Mouse (Mus musculus): ENCODE data around the gene Trim67. TPM values are rescaled to one million over a fixed set of nuclear protein-coding genes. Genes with fewer than 3 reads are reported as not detected.
"Not testable (repeated sequence)": the region's sequence is repeated elsewhere in the genome, so short reads cannot be mapped to it uniquely, and the experiment has no call there.

Gene Trim67
- total RNA-seq, 2 experiments from 2014 or later, result not detected

- no peak for ATAC-seq (replicated peaks; ENCODE audit: poor library complexity)
Observed at GRCm38 (mm10) chr8:124831531-124831930, 38.6 kb downstream of the Trim67 start.

DNA sequence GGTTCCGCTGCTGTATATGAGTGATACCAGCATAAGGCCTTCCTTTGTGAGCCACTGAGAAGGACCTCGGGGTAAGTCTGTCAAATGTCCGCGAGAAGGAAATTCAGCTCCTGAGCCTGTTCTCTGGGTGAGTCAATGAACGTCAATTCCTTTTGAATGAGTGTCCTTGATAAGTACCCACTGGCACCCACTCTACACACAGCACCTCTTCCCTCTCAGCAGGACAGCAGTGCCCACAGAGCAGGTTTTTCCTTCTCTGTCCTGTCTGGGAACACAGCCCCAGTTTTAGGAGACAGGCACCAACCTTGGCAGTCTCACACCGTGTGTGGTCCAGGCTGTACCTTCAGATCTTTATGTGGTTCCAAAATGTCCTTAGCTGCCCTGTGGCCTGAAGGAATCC, 39.0 kb downstream of the Trim67 start:
- ATAC-seq (replicated peaks; ENCODE audit: poor library complexity), result no peak

GRCm38 (mm10) chr8:124833430-124834205, 40.7 kb downstream of the Trim67 start:
- no peak for ATAC-seq (replicated peaks; ENCODE audit: poor library complexity)

- ATAC-seq (replicated peaks; ENCODE audit: poor library complexity), result no peak
Observed at GRCm38 (mm10) chr8:124835848-124836247, 43.0 kb downstream of the Trim67 start.

DNA sequence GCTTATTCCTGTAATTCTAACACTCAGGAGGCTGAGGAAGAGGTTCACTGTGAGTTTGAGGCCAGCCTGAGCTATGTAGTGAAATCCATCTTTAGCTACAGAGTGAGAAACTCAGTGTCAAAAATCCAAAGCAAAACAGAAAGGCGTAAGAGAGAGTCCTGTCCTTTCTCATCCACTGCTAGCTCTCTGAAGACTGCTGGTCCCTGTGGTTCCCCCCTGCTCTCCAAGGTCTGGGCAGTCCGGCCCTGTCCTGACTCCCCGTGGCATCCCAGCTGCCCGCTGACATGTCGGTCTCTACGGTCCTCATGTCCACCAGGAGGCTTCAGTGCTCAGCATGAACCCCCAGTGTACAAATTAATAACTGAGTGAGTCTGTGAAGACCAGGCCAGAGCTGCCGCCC, 43.4 kb downstream of the Trim67 start:
- ATAC-seq (replicated peaks; ENCODE audit: poor library complexity), result no peak

- ATAC-seq (replicated peaks; ENCODE audit: poor library complexity), result no peak
Observed at GRCm38 (mm10) chr8:124836907-124837306, 44.0 kb downstream of the Trim67 start.

DNA sequence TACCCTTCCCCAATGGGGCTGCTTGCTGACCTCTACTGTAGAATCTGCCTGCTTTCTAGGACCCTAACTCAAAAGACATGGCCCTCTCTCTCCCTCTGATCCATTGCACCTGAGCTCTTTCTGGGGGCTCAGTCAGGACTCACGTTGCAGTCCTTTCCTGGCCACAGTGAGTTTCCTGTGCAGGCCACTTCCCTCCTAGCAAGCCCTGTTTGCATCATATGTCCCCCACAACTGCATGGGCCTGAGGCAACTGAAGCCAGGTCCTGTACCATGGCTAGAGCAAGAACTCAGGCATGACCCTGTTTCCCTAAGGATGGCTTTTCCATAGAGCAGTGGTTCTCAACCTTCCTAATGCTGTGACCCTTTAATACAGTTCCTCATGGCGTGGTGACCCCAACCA, 45.1 kb downstream of the Trim67 start:
- ATAC-seq (replicated peaks; ENCODE audit: poor library complexity), result peak; percentile 81

DNA sequence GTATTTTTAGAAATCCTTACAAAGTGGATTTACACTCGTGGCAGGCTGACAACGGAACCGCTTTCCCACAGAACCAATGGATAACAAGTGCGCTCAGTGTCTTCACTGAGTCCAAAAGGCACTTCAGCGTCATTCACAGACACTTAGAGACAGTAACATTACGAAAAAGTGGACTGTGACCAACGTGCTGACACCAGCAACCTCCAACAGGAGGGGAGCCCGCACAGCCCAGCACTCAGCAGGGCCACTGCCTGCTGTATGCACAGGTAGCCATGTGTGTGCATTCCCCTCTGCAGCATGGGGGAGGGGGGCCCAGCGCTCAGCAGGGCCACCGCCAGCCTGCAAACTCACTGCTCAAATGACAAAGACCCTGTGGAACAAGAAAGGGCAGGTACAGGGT, 46.5 kb downstream of the Trim67 start:
- no peak for ATAC-seq (replicated peaks; ENCODE audit: poor library complexity)

GRCm38 (mm10) chr8:124840900-124841299, 48.0 kb downstream of the Trim67 start:
- ATAC-seq (replicated peaks; ENCODE audit: poor library complexity), result no peak

DNA sequence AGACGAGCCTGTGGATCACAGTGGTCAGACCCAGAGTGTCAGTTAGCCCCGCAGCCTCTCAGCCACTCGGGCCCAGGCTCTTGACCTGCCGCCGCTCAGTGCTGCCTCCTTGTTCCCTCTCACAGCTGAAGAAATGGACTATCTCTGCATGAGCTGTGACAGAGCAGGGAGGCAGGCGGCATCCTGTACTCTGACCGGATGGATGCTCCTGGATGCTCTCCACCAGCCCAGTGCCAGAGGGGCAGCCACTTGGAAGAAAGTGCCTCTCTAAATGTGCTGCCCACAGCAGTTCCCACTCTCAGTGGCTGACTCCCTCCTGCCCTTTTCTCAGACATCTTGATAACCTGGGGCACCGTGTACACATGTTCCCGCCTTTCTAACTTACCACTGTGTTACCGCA, 48.9 kb downstream of the Trim67 start:
- no peak for ATAC-seq (replicated peaks; ENCODE audit: poor library complexity)

- ATAC-seq (replicated peaks; ENCODE audit: poor library complexity), result not testable (repeated sequence)
Observed at GRCm38 (mm10) chr8:124842929-124843328, 50.0 kb downstream of the Trim67 start.

DNA sequence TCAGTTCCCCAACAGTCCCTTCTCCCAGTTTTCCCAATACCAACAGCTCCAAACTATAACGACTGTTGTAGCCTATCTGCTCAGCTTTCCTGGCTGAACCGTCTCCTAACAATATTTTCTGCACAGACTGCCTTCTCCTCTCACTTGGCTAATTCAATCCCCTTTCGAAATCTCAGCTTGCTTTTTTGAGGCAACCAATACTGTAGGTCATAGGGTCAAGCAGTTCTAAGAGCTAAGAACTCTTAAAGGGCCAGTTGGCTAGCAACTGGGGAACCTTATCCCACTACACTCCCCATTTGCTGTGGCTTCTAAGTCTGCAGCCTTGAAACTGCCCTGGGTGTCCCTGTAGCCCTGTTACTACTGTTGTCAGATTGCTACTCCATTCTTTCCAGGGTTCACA, 52.2 kb downstream of the Trim67 start:
- ATAC-seq (replicated peaks; ENCODE audit: poor library complexity), result no peak

DNA sequence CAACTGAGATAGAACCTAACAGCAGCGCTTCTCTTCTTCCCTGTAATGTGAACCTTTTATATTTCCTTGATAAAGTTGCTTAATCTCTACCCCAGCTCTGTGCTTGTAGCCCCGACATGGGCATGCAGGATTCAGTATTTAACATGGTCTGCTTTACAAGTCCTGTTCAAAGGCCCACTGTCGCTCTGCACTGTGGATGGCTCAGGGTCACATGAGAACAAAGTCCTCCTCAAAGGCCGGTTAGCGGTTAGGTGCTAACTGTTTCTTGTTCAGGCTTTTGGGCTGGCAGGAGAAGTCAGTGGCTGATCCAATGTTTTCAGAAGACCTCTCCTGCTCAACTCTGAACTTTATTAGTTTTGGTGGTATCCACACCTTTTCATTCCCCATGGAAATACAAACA, 52.7 kb downstream of the Trim67 start:
- no peak for ATAC-seq (replicated peaks; ENCODE audit: poor library complexity)

- no peak for ATAC-seq (replicated peaks; ENCODE audit: poor library complexity)
Observed at GRCm38 (mm10) chr8:124853511-124853910, 60.6 kb downstream of the Trim67 start.

DNA sequence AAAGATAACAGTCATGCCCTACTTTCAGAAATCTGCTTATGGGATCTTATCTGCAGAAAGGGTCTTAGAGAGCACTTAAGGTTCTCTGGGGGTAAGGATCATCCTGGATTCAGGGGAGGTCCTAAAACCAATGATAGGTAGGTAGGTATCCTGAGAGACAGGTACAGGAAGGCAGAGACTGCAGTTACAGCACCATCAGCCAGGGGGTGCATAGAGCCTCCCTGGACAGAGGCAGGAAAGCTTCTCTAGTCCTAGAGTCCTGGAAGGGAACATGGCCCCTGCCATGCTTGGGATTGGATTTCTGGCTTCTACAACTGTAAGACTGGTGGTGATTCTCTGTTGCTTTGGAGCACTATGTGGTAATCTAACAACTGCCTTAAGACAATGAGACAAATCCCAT, 66.6 kb downstream of the Trim67 start:
- peak; percentile 42 for ATAC-seq (replicated peaks; ENCODE audit: poor library complexity)

DNA sequence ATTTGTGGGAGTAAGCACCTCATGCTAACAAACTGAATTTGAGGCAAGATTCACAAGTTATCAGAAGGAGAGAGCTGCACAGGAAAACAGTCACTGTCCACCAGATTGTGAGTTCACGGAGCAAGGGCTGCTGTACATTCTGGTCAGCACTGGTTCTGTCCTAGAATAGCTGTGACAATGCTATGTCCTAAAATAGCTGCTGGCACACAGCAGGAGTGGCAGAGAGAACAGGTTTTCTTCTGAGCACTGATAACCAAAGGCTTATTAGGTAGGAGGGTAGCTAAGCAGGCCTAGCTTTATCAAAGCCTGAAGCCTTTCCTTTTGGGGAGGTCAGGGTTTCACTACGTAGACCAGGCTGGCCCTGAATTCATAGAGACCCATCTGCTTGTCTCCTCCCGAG, 67.3 kb downstream of the Trim67 start:
- no peak for ATAC-seq (replicated peaks; ENCODE audit: poor library complexity)

- ATAC-seq (replicated peaks; ENCODE audit: poor library complexity), result peak; percentile 74
Observed at GRCm38 (mm10) chr8:124862321-124863162, 69.7 kb downstream of the Trim67 start, which contains the start of the genes Gnpat and 2810004N23Rik. Gene Gnpat (plus strand): TSS chr8:124863033. Gene 2810004N23Rik (minus strand): TSS chr8:124863120.

- peak; percentile 11 for ATAC-seq (replicated peaks; ENCODE audit: poor library complexity)
Observed at GRCm38 (mm10) chr8:124863163-124863677, 70.3 kb downstream of the Trim67 start.

GRCm38 (mm10) chr8:124863729-124864128, 70.8 kb downstream of the Trim67 start:
- ATAC-seq (replicated peaks; ENCODE audit: poor library complexity), result peak; percentile 15

- ATAC-seq (replicated peaks; ENCODE audit: poor library complexity), result peak; percentile 41
Observed at GRCm38 (mm10) chr8:124866669-124867068, 73.8 kb downstream of the Trim67 start.

DNA sequence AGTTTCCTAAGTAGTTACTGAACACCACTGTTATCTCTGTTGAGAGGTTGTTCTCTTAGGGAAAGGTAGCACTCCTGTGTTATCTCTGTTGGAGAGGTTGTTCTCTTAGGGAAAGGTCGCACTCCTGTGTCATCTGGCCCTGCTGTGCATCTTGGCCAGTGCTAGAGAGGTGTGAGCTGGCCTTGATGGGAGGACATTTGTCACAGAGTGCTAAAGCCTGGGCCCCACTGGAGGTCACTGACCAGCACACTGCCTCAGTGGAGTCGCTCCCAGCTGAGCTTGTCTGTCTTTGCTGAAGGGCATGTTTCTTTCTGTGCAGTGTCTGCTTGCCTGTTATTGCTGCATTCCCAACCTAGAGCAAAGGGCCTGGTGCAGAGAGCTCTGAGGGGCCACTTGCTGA, 74.2 kb downstream of the Trim67 start:
- ATAC-seq (replicated peaks; ENCODE audit: poor library complexity), result no peak

DNA sequence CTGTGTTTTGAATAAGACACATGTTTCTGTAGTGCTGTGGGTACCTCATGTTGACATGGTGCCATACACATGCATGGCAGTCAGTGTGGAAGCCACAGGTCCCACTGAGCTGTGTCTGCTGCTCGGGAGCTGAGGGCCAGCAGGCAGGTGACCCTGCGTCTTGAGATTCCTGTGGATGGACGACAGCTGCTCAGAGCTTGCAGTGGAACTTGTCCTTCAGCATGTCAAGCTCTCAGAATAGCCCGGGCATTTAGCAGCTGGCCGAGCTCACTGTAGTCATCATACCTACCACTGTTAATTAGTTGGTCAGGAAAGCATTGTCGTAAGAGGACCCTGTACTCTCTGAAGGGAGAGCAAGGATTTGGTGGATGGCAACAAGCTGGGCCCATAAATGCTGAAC, 76.8 kb downstream of the Trim67 start:
- no peak for ATAC-seq (replicated peaks; ENCODE audit: poor library complexity)
